Mouse (Mus musculus): ENCODE measurements around the gene Tpx2.

- TF ChIP-seq CTCF (IDR thresholded peaks at IDR 0.05; ENCODE audit: control insufficient read depth, insufficient read depth, insufficient read length) (no peak), CEBPB (IDR thresholded peaks at IDR 0.05; ENCODE audit: low read depth) (no peak)
Observed at GRCm38 (mm10) chr2:152884101-152884645, 36.4 kb downstream of the Tpx2 start.

All from C2C12 (cell line).